Mouse (Mus musculus) neural tube, embryonic 10.5 days (tissue): Measurements from ENCODE around the gene Ints14.
A peak's percentile ranks its signal among the peaks of the same experiment; 100 is the strongest.

Experiments used
- DNase-seq: peaks from one replicate; pipeline ENCODE4 v3.0.0-alpha.2; 2017; ENCODE audit warnings: low spot score; ENCODE audit errors: extremely low spot score

The Ints14 gene

DNA sequence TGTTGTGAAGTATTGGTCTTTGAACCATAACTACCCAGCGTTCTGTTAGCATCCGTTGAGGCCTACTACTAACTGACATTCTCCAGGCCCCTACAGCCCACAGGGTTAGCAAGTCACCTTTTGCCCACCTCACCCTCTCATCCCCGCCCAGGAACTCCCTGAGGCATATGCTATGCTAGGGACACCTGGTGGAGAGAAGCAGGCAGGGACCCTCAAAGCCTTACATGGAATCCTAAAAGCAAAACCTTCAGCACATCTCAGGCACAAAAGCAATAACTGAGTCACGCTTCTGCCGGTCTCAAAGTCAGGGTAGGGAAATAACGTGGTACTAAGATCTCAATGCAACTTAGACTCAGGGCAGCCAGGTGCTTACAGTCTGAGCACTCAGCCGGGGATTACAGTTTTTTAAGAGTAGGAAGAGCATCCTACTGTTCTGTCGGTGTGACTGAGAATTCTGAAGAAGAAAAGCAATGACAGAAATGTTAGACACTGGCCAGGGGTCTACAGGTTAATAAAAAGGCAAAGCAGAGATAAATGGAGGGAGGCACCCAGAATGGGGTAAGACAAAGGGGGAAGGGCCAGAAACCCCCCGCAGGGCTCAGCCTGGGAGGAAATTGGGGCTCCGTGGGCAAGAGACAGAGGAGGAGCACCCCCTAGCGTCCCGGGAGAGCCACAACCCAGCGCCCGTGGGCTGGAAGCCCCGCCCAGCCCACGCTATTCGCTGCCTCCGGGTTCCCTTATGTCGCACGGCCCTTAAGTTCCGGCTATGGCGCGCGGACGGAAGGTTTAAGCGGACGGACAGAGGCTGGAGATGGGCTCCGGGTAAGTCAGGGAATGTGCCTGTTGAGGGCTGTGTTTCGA lies at the start of gene Ints14:
Gene Ints14, plus strand, starts transcription at position 789 of the 861 bp plus-strand sequence.
- DNase-seq = peak; percentile 99

DNA sequence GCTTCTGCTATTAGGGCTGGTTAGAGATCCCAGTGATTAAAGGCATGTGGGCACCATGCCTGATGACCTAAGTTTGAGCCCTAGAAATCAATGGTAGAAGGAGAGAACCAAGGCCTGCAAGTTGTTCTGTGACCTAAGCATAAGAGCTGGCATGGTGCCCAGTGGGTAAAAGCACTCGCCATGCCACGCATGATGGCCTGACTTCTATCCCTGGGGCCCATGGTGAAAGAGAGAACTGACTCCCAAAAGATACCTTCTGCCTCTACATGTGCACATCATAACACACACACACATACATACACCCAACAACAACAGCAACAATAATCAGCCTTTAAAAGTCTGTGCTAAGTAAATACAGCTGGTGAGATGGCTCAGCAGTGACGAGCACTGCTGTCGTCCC lies 47.3 kb upstream of the Ints14 start:
- DNase-seq = no peak

GRCm38 (mm10) chr9:64913973-64914372 lies 46.7 kb upstream of the Ints14 start:
- DNase-seq = no peak

GRCm38 (mm10) chr9:64914629-64915028 lies 46.1 kb upstream of the Ints14 start:
- DNase-seq = no peak

DNA sequence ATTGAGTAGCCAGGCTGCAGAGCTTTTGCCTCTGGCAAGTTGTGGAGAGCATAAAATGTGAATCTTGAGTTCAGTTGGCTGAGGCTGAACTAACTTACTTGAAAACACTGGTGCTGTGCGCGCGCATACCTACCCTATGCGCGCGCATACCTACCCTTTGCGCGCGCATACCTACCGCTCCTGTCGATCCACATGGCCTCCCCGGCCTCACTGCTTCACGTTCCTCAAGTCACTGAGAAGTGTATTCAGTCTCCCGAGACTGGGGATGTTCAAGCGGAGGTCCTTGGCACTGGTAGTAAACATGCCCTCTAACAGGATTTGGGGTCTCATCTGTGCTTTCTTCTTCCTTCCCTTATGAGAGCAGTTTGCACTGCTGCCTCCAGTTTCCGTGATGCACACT lies 42.1 kb upstream of the Ints14 start:
- DNase-seq = peak; percentile 45

GRCm38 (mm10) chr9:64925771-64926170 lies 34.9 kb upstream of the Ints14 start:
- DNase-seq = no peak

DNA sequence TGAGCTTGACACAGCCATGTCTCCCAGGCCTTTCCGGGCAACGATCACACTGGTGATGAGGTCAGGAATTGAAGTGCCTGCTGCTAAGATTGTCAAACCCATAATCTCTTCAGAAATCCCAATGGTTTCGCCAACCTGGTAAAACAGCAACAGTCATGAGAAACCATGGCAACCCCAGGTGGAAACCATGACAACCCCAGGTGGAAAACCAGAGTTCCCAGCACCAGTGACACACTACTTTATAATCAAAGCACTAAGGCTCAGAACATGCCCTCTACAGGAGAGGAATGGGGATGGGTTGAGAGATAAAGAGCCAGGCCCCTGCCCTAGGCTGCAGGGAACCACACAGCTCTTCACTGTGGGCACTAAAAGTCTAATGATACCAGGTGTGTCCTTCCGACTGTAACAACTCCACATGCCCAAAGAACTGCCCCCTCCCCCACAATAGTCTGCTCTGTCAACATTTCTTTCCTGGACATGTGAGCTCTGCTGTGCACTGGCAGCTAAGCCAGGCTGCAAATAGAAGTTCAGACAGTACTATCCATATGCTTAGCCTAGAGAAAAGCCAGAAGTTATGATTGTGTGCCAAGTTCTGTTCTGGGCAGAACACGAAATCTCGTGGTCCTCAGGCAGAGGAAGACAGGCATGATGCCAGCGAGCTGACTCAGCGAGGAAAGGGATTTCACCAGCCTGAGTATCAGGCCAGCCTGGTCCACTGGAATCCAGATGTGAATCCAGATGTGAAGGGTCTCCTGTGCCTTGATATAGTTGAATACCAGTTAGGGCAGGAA lies 34.3 kb upstream of the Ints14 start:
- DNase-seq = no peak

DNA sequence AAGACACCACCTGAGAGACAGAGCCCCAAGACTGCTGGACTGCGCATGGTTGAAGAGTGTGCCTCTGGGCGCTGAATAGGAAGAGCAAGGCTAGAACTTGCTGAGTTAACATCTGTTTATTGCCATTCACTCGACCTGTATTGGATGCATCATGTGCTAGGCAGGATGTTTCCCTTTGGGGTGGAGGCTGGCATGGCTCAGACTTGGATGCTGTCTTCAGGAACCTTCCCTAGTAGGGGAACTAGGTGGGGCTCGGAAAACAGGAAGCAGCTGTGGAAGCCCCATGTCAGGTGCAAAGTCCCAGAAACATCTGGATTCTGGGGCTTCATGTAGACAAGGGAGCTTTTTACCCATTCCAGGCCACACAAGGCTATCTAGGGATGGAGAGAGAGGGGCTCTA lies 30.4 kb upstream of the Ints14 start:
- no peak for DNase-seq

- DNase-seq = no peak
These were observed 28.7 kb upstream of the Ints14 start for GRCm38 (mm10) chr9:64931751-64932610.

DNA sequence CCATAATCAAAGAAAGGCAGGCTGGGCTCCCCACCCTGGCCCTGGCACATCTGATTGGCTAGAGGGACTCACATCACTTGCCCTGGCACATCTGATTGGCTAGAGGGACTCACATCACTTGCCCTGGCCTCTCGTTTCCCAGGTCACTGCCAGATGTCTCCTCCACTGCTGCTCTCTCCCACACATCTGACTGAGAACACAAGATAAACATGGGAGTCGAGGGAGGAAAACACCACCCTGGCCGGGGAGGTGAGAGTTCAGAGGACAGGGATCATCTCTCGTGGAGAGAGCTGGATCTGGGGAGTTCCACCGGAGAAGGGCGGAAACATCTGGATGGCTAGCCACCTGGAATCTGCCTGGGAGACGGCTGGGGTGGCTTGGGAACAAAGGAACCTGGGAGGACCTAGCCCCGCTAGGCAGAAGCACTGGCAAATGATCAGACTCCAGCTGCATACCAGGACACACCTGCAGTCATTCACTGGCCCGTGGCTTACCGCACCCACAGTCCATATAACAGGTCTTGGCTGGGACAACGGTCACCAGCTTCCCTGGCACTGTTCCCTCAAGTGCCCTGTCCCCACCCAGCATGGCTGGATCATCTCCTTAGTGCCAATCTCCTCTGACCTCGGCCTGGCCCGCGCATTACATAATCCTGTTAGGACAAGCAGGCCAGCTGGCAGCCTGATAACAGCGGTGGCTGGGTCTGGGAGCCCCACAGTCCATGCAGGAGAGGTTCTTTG lies 26.5 kb upstream of the Ints14 start:
- peak; percentile 52 for DNase-seq

- peak; percentile 39 for DNase-seq
These were observed 24.2 kb upstream of the Ints14 start for GRCm38 (mm10) chr9:64936508-64936907.

- no peak for DNase-seq
These were observed 23.2 kb upstream of the Ints14 start for GRCm38 (mm10) chr9:64937491-64937890.

- no peak for DNase-seq
These were observed 22.2 kb upstream of the Ints14 start for GRCm38 (mm10) chr9:64938535-64938934.

GRCm38 (mm10) chr9:64939281-64939680 lies 21.4 kb upstream of the Ints14 start:
- no peak for DNase-seq

GRCm38 (mm10) chr9:64939790-64940189 lies 20.9 kb upstream of the Ints14 start:
- no peak for DNase-seq

DNA sequence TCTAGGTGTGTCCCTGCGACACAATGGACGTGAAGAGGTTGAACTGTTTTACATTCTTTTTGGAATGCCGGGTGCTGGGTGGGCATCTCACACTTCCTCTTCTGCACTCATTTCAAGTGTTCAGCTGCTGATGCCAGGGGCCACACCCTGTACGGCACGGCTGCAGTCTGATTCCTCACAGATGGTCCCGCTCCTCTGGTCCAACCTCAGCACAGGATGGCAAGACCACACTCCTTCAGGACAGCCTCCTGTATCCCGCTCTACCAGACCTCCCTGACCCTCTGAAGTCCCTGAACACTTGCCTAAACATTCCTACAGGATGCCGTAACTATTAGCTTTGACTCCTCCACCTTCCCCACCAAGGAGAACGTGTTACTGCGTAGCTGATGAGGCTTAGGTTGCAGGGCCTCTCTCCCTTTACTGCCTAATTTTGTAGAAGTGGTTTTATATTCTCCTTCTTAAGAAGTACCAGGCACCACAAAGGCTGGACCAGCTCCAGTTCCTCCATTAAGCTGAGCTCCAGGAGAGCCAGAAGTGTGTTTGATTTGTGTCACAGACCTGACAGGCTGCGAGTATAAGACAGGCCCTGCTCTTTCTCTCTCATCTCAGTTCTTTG lies 19.9 kb upstream of the Ints14 start:
- no peak for DNase-seq

DNA sequence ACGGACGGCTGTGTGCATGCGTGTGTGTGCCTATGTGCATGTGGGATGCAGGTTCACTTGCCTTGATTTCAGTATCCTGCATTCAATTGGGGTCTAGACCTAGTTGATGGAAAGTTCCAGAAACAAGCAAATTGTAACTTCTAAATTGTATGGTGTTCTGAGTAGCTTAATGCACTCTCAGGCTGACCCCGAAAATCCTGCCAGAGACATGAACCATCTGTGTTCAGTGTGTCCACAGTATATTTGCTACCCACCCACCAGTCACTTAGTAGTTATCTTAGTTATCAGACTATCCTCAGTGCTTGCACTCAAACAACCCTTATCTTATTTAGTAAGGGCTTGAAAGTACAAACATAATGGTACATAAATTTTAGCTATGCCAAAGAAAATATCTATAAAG lies 19.1 kb upstream of the Ints14 start:
- DNase-seq = no peak

DNA sequence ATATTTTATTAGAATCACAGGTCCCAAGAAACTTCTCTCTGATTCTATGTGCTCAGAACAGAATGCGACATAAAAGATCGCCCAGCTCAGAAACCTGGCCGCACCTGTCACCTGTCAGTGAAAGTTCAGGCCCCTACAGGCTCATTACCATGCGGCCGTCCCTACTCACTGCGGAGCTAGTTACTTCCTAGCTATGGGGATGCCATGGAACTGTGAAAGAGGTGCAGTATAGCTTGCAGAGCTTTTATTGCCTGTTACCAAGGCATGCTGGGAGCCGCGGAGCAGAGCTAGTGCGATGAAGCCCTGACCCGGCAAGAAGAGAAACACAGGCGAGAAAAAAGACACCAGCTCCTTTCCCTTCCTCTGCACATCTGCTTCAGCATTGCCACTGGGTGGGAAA lies 16.7 kb upstream of the Ints14 start:
- no peak for DNase-seq

DNA sequence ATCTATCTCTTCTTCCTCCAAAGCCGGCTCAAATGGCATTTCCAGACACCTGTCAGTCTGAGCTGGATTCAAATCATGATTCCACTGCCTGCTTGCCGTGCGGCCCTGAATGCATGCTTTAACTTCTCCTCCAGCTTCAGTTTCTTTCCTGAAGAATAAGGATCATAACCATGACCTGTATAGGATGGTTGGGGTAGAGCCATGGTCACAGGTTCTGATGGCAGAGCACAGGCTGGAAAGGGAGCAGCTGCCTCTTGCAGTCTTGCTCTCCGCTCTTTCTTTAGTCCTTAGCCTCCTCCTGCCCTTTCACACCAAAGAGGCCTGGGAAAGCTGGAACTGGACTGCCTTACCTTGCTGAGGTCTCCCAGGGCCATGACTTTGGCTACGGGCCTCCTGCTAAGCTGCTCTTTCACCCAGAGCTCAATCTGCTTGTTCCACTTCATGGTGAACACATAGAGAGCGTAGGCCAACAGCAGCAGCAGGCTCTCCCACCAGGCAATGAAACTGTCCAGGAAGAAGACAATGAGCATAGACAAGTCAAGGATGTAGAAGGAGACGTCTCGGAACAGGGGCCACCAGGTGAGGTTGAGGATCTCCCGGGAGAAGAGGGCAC lies 13.1 kb upstream of the Ints14 start:
- no peak for DNase-seq

DNA sequence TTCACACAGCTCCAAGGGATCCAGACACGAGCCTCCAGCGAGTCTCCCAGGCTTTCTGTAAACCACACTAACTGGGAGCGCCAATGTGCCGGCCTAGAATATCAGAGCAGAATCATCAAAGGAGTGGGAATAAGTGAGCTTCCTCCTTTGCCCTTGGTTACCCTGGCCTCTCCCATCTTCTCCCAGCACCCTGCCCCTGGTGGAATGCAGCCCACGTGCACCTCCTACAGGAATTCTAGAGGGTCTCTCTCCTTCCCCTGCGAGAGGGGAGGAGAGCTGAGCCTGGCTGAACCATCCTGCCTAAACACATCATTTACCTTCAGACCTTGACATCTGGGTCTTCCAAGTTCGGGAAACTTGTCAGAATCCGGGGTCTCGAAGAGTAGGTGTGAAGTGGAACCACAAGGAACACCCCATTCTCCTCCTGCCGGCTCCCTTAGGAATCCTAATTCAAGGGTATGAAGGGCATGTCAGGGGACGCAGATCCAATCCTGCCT lies 9.5 kb upstream of the Ints14 start, which contains the start of gene Slc24a1:
Gene Slc24a1, minus strand, starts transcription at position 447 of the 497 bp plus-strand sequence.
- DNase-seq = no peak
